Mouse (Mus musculus) stomach, embryonic 15.5 days (tissue): Measurements from ENCODE around the gene Map3k21. TPM values are rescaled to one million over a fixed set of nuclear protein-coding genes. Genes with fewer than 3 reads are reported as not detected.

Experiments
- ATAC-seq: fragments of 200-750 bp; cut with Nextera tagmentation; 2 replicates; pipeline ENCODE4 v1.8.0; 2017; ENCODE audit warnings: low read depth, moderate number of reproducible peaks, moderate TSS enrichment; ENCODE audit not compliant: insufficient read depth, low FRiP score
- H3K27ac ChIP-seq: fragments of 300-500 bp; sonication (generic); 2 replicates; pipeline ENCODE4 v1.5.1; 2015; ENCODE audit warnings: mild to moderate bottlenecking, inconsistent platforms
- H3K27me3 ChIP-seq: fragments of 300-500 bp; sonication (generic); replicated peaks from 2 replicates; pipeline ENCODE4 v1.6.1; 2015; ENCODE audit warnings: inconsistent platforms
- H3K36me3 ChIP-seq: fragments of 300-500 bp; sonication (generic); 2 replicates; pipeline ENCODE4 v1.6.1; 2015; ENCODE audit warnings: inconsistent platforms
- H3K4me1 ChIP-seq: fragments of 300-500 bp; sonication (generic); 2 replicates; pipeline ENCODE4 v1.6.1; 2015; ENCODE audit warnings: inconsistent platforms
- H3K4me2 ChIP-seq: fragments of 300-500 bp; sonication (generic); 2 replicates; pipeline ENCODE4 v1.6.1; 2015; ENCODE audit warnings: mild to moderate bottlenecking, inconsistent platforms
- H3K4me3 ChIP-seq: fragments of 300-500 bp; sonication (generic); replicated peaks from 2 replicates; pipeline ENCODE4 v1.5.1; 2015; ENCODE audit warnings: inconsistent platforms
- H3K9ac ChIP-seq: fragments of 300-500 bp; sonication (generic); 2 replicates; pipeline ENCODE4 v1.6.1; 2015; ENCODE audit warnings: inconsistent platforms
- H3K9me3 ChIP-seq: fragments of 300-500 bp; sonication (generic); 2 replicates; pipeline ENCODE4 v1.6.1; 2016; ENCODE audit warnings: inconsistent platforms
- WGBS: fragments of 180-500 bp; shearing (Covaris S2); methylation state at CpG from one replicate; pipeline ENCODE4 v1.1.7; 2015; 5-methylcytosine and 5-hydroxymethylcytosine counted together
- polyA plus RNA-seq: library from polyadenylated mRNA; unstranded; fragments of >200 nt; fragmentation: Nextera tagmentation; extraction: Ambion mirVana; gene quantifications from 2 replicates; pipeline ENCODE4 v1.2.1, GENCODE M21; 2015

The Map3k21 gene
- polyA plus RNA-seq = 1.7 and 2.3 TPM in 2 replicates

DNA sequence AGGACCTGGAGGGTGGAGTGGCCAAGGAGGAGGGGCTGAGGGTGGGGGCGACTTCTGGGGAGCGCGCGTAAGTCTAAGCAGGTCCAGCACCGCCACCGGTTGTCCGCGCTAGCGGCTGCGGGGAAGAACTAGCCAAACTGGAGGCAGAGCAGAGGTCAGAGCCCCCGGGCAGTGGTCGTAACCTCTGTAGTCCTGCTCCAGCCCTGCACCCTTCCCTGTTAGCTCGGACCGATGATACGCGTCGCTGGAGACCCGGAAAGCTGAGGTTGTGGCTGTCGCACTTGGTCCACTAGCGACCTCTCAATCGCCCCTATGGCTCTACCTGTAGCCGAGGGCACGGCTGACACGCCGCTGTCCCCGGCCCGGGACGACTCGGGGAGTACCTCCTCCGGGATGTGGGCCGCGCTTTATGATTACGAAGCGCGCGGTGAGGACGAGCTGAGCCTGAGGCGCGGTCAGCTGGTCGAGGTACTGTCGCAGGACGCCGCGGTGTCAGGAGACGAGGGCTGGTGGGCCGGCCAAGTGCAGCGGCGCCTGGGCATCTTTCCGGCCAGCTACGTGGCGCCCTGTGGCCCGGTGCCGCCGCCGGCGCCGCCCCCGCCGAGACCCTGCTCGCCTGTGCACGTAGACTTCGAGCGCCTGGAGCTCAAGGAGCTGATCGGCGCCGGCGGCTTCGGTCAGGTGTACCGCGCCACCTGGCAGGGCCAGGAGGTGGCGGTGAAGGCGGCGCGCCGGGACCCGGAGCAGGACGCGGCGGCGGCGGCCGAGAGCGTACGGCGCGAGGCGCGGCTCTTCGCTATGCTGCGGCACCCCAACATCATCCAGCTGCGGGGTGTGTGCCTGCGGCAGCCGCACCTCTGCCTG lies at the start of gene Map3k21:
Gene Map3k21 (plus strand): TSS at position 86 of the 864 bp plus-strand sequence.
- H3K4me2 ChIP-seq = peak within 1 kb of the TSS; percentile 98
- WGBS = under 1% methylated on average over 93 of the region's 93 CpGs
- no peaks in the 10 kb centered on the region for H3K36me3 ChIP-seq
- H3K9me3 ChIP-seq = no peaks in the 10 kb centered on the region
- peak within 1 kb of the TSS; percentile 46 for H3K9ac ChIP-seq
- ATAC-seq = 0 out of 2 replicates have a peak, but pooled peaks have one; percentile 12
- peaks cover 21% of the 10 kb centered on the region for H3K4me1 ChIP-seq
- H3K27me3 ChIP-seq = peaks cover 33% of the 10 kb centered on the region
- H3K27ac ChIP-seq = peak within 1 kb of the TSS; percentile 66
- H3K4me3 ChIP-seq = peak within 1 kb of the TSS; percentile 53

DNA sequence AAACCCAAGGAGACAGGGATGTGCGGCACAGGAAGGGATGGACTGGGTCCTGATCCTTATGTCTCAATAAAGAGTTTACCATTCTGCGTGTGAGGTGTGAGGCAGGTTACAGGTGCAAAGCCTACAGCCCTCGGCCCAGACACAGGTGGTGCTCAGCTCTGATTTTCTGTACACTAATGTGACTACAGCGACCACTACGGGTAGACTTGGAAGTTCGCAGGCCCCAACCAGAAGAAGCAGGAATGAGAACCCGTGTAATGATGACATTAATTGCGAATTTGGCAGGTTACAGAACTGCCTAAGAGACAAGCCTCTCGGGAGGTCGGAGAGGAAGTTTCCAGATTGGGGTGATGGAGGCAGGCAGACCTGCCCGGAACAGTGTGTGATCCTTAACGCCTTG lies 44.1 kb upstream of the Map3k21 start:
- H3K4me2 ChIP-seq = no peak overlapping the region
- H3K36me3 ChIP-seq = no peaks in the 10 kb centered on the region
- H3K9ac ChIP-seq = no peak overlapping the region
- H3K4me1 ChIP-seq = peaks cover 4% of the 10 kb centered on the region; the same call in 1 of the 2 replicates
- no peaks in the 10 kb centered on the region for H3K9me3 ChIP-seq
- 63% methylated on average over 12 of the region's 12 CpGs for WGBS
- no peaks in the 10 kb centered on the region for H3K27me3 ChIP-seq
- no peak for ATAC-seq
- no peak overlapping the region for H3K27ac ChIP-seq
- H3K4me3 ChIP-seq = no peak overlapping the region

DNA sequence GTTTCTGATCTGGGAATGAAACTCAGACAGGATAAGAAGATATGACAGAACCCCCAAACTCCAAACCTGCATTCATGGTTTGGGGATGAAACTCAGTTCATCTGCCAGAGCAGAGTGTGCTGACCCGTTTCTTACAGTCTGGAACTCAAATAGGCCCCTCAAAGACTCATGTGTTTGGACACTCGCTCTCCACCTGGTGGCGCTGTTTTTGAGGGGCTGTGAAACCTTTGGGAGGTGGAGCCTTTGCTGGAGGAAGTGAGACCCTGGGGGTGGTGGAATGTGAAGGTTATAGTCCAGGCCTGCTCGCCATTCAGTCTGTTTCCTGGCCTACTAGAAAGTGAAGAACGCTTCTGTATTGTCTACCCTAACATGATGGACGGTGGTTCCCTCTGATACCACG lies 41.7 kb upstream of the Map3k21 start:
- no peaks in the 10 kb centered on the region for H3K9me3 ChIP-seq
- no peaks in the 10 kb centered on the region for H3K27me3 ChIP-seq
- H3K27ac ChIP-seq = no peak overlapping the region
- no peak for ATAC-seq
- 0 out of 2 replicates have a peak, but pooled peaks cover 11% of the 10 kb centered on the region for H3K4me1 ChIP-seq
- H3K4me2 ChIP-seq = no peak overlapping the region
- H3K4me3 ChIP-seq = no peak overlapping the region
- no peak overlapping the region for H3K9ac ChIP-seq
- H3K36me3 ChIP-seq = no peaks in the 10 kb centered on the region
- 55% methylated on average over 7 of the region's 7 CpGs for WGBS

DNA sequence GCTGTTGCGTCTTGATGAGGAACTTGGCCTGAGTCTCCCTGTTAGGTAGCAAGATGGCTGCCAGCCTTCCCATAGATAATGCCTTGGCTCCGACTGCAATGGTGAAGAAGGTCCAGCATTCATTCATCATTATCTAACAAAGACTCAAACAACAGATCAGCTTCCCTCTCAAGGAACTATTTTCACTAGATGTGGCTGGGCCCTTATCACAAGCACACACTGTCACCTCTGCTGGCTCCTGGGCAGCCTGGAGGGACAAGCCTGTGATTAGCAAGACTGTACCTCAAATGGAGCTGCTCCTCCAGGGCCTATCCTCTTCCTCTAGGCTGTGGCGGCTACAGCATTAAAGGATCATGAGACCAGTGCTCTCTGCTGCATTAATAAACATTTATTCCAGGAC lies 40.5 kb upstream of the Map3k21 start:
- H3K27ac ChIP-seq = no peak overlapping the region
- ATAC-seq = no peak
- no peak overlapping the region for H3K9ac ChIP-seq
- 78% methylated on average over 3 of the region's 3 CpGs for WGBS
- 0 out of 2 replicates have a peak, but pooled peaks cover 11% of the 10 kb centered on the region for H3K4me1 ChIP-seq
- H3K36me3 ChIP-seq = no peaks in the 10 kb centered on the region
- no peak overlapping the region for H3K4me3 ChIP-seq
- H3K4me2 ChIP-seq = no peak overlapping the region
- no peaks in the 10 kb centered on the region for H3K27me3 ChIP-seq
- no peaks in the 10 kb centered on the region for H3K9me3 ChIP-seq

DNA sequence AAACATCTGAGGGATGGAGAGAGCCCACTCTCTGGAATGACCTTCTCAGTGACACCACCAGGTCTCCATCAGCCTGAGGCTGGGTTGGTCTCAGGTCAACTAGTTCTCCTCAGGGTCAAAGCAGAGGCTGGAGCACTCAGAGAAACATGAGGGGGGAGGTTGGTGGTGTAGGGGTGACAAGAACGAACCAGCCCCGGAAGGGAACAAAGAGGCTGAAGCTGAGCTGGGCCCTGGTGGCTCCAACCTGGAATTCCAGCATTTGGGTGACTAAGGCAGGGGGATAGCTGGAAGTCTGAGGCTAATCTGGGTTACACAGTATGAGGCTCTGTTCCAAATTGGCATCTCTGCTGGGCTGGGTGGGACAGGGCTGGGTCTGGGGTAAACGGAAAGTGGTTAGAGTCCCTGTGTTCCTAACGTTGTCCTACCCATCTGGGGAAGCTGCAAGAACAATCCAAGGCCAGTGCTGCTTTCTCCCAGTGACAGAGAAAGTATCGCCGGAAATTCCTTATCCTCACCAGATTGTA lies 40.0 kb upstream of the Map3k21 start:
- Histone ChIP-seq H3K4me1 (0 out of 2 replicates have a peak, but pooled peaks cover 11% of the 10 kb centered on the region), H3K9me3 (no peaks in the 10 kb centered on the region), H3K27me3 (no peaks in the 10 kb centered on the region), H3K9ac (no peak overlapping the region), H3K36me3 (no peaks in the 10 kb centered on the region), H3K27ac (no peak overlapping the region), H3K4me2 (no peak overlapping the region), H3K4me3 (no peak overlapping the region)
- ATAC-seq = no peak
- WGBS = 27% methylated on average over 6 of the region's 6 CpGs

DNA sequence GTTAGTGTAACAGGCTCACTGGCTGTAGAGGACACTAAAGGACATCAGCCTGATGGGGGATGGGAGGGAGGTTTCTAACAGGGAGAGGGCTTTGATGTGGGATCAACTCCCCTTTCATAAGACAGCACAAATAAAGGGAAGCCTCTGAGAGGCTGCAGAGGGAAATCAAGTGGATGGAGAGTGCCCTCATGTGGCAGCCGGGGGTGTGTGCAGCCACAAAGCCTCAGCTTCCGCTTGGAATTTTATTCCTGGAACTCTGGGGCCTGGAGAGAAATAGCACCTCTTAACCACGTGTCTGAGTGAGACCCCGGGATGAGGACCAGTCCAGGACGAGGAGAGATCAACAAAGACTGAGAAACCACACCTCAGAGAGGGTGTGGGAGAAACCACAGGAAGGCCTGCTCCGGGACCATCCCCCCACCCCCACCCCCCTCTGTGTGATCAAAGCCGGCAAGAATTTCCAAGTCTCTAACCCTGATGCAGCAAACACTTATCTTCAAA lies 39.4 kb upstream of the Map3k21 start:
- H3K27me3 ChIP-seq = no peaks in the 10 kb centered on the region
- H3K4me1 ChIP-seq = 0 out of 2 replicates have a peak, but pooled peaks cover 11% of the 10 kb centered on the region
- no peak overlapping the region for H3K27ac ChIP-seq
- peak; percentile 24; the same call in 1 of the 2 replicates for ATAC-seq
- no peaks in the 10 kb centered on the region for H3K9me3 ChIP-seq
- H3K4me2 ChIP-seq = 0 out of 2 replicates have a peak overlapping the region, but pooled peaks have one; percentile 27
- no peaks in the 10 kb centered on the region for H3K36me3 ChIP-seq
- no peak overlapping the region for H3K4me3 ChIP-seq
- no peak overlapping the region for H3K9ac ChIP-seq
- 3% methylated on average over 7 of the region's 7 CpGs for WGBS

DNA sequence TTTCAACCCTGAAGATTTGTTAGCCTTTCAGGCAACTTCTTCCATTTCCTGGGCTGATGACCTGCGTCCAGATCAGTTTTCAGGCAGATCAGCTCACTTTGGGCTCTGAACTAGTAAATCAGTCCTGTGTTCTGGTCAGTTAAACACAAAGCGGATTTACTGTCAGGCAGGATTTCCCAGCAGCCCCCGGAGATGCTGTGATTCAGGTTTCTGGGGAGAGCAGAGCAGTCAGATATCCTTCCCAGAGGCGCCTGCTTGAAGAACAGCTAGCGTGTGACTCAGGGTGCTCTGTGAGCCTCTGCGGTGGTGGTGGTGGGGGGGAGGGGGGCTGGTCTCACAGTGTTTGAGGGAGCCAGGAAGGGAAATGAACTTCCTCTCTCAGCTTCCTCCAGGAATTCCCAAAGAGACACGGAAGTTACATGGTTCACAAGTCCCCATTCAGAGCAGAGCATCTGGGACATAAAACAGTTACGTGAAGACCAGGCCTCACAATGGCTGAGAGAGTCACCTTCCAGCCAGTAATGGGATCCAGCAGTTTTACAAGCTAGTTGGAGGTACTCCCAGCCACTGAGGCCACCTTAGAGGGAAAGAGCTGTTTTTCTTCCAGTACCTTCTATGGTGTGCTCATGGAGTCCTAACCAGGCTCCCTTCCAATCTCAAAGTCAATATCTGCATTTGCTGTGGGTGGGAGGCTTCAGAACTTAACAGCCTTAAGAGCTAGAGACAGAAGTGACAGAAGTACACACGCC lies 37.6 kb upstream of the Map3k21 start:
- Histone ChIP-seq H3K9ac (no peak overlapping the region), H3K27ac (0 out of 2 replicates have a peak overlapping the region, but pooled peaks have one; percentile 31)
- ATAC-seq = no peak

DNA sequence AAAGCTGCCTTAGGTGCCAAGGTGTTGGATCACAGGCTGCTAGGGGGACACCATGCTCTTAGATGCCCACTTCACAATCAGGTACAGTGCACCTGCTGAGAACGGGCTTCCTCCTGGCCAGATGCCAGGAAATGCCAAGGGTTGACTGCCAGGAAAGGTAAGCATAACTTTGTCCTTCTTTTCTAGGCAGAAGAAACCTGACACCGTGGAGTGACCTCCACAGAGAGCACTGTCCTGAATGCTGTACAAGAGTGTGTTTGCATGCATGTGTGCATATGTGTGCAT lies 37.1 kb upstream of the Map3k21 start:
- Histone ChIP-seq H3K4me2 (no peak overlapping the region), H3K9ac (no peak overlapping the region), H3K4me1 (0 out of 2 replicates have a peak, but pooled peaks cover 11% of the 10 kb centered on the region), H3K27me3 (no peaks in the 10 kb centered on the region), H3K9me3 (no peaks in the 10 kb centered on the region), H3K4me3 (no peak overlapping the region), H3K36me3 (no peaks in the 10 kb centered on the region), H3K27ac (0 out of 2 replicates have a peak overlapping the region, but pooled peaks have one; percentile 31)
- no peak for ATAC-seq
- 59% methylated on average over 2 of the region's 2 CpGs for WGBS

More for the DNA sequence above, 37.6 kb upstream of the Map3k21 start:
- H3K4me3 ChIP-seq = no peak overlapping the region
- no peaks in the 10 kb centered on the region for H3K9me3 ChIP-seq
- H3K27me3 ChIP-seq = no peaks in the 10 kb centered on the region
- 0 out of 2 replicates have a peak, but pooled peaks cover 11% of the 10 kb centered on the region for H3K4me1 ChIP-seq
- 60% methylated on average over 9 of the region's 9 CpGs for WGBS
- no peak overlapping the region for H3K4me2 ChIP-seq
- no peaks in the 10 kb centered on the region for H3K36me3 ChIP-seq

DNA sequence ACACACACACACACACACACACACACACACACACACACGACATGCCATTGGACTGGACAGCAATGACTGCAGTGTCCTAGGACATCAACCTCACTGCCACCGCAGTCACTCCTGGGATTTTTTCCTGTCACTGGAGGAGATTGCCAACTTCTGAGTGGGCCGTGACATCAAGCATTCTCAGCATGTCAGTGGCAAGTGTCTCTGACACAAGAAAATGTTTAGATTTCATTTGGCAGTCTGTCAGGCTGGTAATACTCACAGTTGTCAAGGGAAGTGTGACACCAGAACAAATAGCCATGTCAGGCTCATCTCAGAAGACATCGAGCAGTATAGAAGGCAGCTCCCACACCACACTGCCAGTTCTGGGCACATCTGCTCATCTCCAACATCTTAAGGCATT lies 29.8 kb upstream of the Map3k21 start:
- Histone ChIP-seq H3K4me3 (no peak overlapping the region), H3K36me3 (no peaks in the 10 kb centered on the region), H3K9me3 (no peaks in the 10 kb centered on the region), H3K4me1 (no peaks in the 10 kb centered on the region), H3K27me3 (no peaks in the 10 kb centered on the region), H3K9ac (no peak overlapping the region), H3K4me2 (no peak overlapping the region), H3K27ac (no peak overlapping the region)
- WGBS = 80% methylated on average over 4 of the region's 4 CpGs
- ATAC-seq = no peak

DNA sequence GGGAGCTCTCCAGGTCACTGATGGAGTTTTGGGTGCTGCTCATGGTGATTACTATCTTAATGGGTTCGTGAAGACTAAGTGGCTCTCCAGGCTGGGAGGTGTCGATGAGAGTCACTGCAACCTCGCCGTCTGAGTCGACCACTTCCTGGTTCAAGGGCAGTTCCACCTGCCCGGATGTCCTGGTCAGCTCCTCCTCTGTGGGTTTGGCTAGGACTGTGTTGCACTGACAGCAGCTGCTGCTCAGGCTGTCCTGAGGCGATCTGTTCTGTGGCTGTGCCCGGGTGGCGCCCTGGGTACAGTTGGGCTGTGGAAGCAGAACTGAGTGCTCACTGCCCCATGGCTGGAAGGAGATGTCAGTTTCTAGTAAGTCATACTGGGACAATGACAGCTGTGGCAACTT lies 22.7 kb upstream of the Map3k21 start:
- H3K9ac ChIP-seq = no peak overlapping the region
- no peak overlapping the region for H3K4me3 ChIP-seq
- no peak overlapping the region for H3K27ac ChIP-seq
- ATAC-seq = no peak
- no peaks in the 10 kb centered on the region for H3K4me1 ChIP-seq
- no peaks in the 10 kb centered on the region for H3K9me3 ChIP-seq
- H3K27me3 ChIP-seq = no peaks in the 10 kb centered on the region
- no peaks in the 10 kb centered on the region for H3K36me3 ChIP-seq
- no peak overlapping the region for H3K4me2 ChIP-seq
- WGBS = 81% methylated on average over 9 of the region's 9 CpGs

DNA sequence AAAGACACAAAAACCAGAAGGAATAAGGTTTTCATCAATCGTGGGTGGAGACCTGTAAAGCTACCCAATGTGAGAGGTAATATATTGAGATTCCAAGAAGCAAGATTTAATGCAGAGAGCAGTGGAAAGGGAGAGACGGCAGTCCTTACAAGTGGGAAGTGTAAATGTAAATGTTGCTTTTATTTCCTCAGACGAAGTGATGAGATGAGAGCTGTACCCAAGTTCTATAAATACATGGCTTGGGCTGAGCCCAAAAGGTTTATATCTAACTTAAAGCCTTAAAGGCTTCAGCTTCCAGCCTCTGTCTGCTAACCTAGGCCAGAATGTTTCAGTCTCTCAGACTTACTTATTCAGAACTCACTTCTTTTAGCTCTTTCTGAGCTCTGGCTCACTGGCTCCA lies 20.3 kb upstream of the Map3k21 start:
- H3K9ac ChIP-seq = no peak overlapping the region
- H3K9me3 ChIP-seq = no peaks in the 10 kb centered on the region
- H3K4me1 ChIP-seq = no peaks in the 10 kb centered on the region
- H3K27ac ChIP-seq = no peak overlapping the region
- H3K4me3 ChIP-seq = no peak overlapping the region
- no peak for ATAC-seq
- whole genome bisulfite sequencing = 55% methylated on average over 3 of the region's 3 CpGs
- no peaks in the 10 kb centered on the region for H3K27me3 ChIP-seq
- no peaks in the 10 kb centered on the region for H3K36me3 ChIP-seq
- no peak overlapping the region for H3K4me2 ChIP-seq
